Mouse (Mus musculus) embryonic fibroblast, embryonic 13.5 days (primary cell): ENCODE results near the gene Gm32742.

ENCODE experiments used
- CTCF ChIP-seq: IDR thresholded peaks from 2 replicates; pipeline ENCODE4 v1.5.1; 2011; ENCODE audit warnings: mild to moderate bottlenecking, control low read depth, low read length, moderate library complexity, borderline replicate concordance; ENCODE audit not compliant: insufficient read depth
- POLR2A ChIP-seq: IDR thresholded peaks from 2 replicates; pipeline ENCODE4 v1.6.1; 2011; ENCODE audit warnings: low read depth, mild to moderate bottlenecking, control low read depth, low read length, moderate library complexity

- TF ChIP-seq CTCF (no peak), POLR2A (no peak)
Observed at GRCm38 (mm10) chr9:51170298-51170697, 5.0 kb upstream of the Gm32742 start.
